Mouse (Mus musculus) heart, embryonic 14.5 days (tissue): ENCODE results near the gene Nt5c2. TPM values are rescaled to one million over a fixed set of nuclear protein-coding genes. Genes with fewer than 3 reads are reported as not detected.

Experiments used
- ATAC-seq: fragments of 200-750 bp; cut with Nextera tagmentation; 2 replicates; pipeline ENCODE4 v1.8.0; 2017; ENCODE audit warnings: low read depth, moderate TSS enrichment; ENCODE audit not compliant: insufficient number of reproducible peaks, insufficient read depth, low FRiP score
- H3K27ac ChIP-seq, 2 experiments: fragments of 200-500 bp in 1 of 2; fragments of 300-500 bp in 1 of 2; sonication (generic) in 1 of 2; replicated peaks in 1 of 2; 2 replicates each; pipeline ENCODE4 v1.5.1; 2012 to 2014; ENCODE audit warnings: low read depth in 2 of 2, low read length in 2 of 2, control low read depth in 1 of 2, mild to moderate bottlenecking in 1 of 2, mixed read lengths in 1 of 2; ENCODE audit not compliant: control insufficient read depth in 1 of 2, insufficient read depth in 1 of 2
- H3K27me3 ChIP-seq: fragments of 300-500 bp; sonication (generic); 2 replicates; pipeline ENCODE4 v1.6.1; 2014; ENCODE audit warnings: mild to moderate bottlenecking, low read length, control low read depth; ENCODE audit not compliant: control insufficient read depth, insufficient read depth
- H3K36me3 ChIP-seq: fragments of 300-500 bp; sonication (generic); 2 replicates; pipeline ENCODE4 v1.6.1; 2014; ENCODE audit warnings: mild to moderate bottlenecking, control low read depth, low read length, mixed read lengths; ENCODE audit not compliant: control insufficient read depth, insufficient read depth
- H3K4me1 ChIP-seq, 2 experiments: fragments of 200-500 bp in 1 of 2; fragments of 300-500 bp in 1 of 2; sonication (generic) in 1 of 2; 2 replicates each; pipeline ENCODE4 v1.6.1; 2012 to 2014; ENCODE audit warnings: low read length in 2 of 2, control low read depth in 1 of 2, mixed read lengths in 1 of 2; ENCODE audit not compliant: control insufficient read depth in 2 of 2, insufficient read depth in 2 of 2
- H3K4me2 ChIP-seq: fragments of 300-500 bp; sonication (generic); 2 replicates; pipeline ENCODE4 v1.6.1; 2014; ENCODE audit warnings: mild to moderate bottlenecking, low read length
- H3K4me3 ChIP-seq, 2 experiments: fragments of 200-500 bp in 1 of 2; fragments of 300-500 bp in 1 of 2; sonication (generic) in 1 of 2; 2 replicates each; pipeline ENCODE4 v1.5.1; 2012 to 2014; ENCODE audit warnings: low read length in 2 of 2, mild to moderate bottlenecking in 2 of 2, control low read depth in 1 of 2, low read depth in 1 of 2, moderate library complexity in 1 of 2; ENCODE audit not compliant: control insufficient read depth in 1 of 2, insufficient read depth in 1 of 2
- H3K9ac ChIP-seq: fragments of 300-500 bp; sonication (generic); 2 replicates; pipeline ENCODE4 v1.6.1; 2014; ENCODE audit warnings: mild to moderate bottlenecking, low read length
- H3K9me3 ChIP-seq: fragments of 300-500 bp; sonication (generic); 2 replicates; pipeline ENCODE4 v1.6.1; 2016; ENCODE audit warnings: low read length, control low read depth; ENCODE audit not compliant: control insufficient read depth
- WGBS: fragments of 180-500 bp; shearing (Covaris S2); extraction: QIAGEN DNeasy Blood & Tissue Kit; methylation state at CpG from one replicate; pipeline ENCODE4 v1.1.7; 2014; 5-methylcytosine and 5-hydroxymethylcytosine counted together
- polyA plus RNA-seq: library from polyadenylated mRNA; unstranded; fragments of >200 nt; fragmentation: Nextera tagmentation; extraction: Ambion mirVana; gene quantifications from 2 replicates; pipeline ENCODE4 v1.2.1, GENCODE M21; 2014

Gene Nt5c2
- 115 and 126 TPM in 2 replicates for polyA plus RNA-seq

GRCm38 (mm10) chr19:47014447-47015381 is at the start of gene Nt5c2, which contains the start of gene Ina:
Gene Nt5c2, minus strand, starts transcription at chr19:47015153.
Gene Ina, plus strand, starts transcription at chr19:47014698.
- H3K9ac ChIP-seq: no peak within 1 kb of the TSS
- WGBS: under 1% methylated on average over 117 of the region's 124 CpGs
- peak within 1 kb of the TSS; percentile 45 for H3K4me3 ChIP-seq
- no peaks in the 10 kb centered on the region for H3K9me3 ChIP-seq
- peak; percentile 54; the same call in 1 of the 2 replicates for ATAC-seq
- H3K4me1 ChIP-seq: peaks cover 2 to 19% of the 10 kb centered on the region in 2 experiments; a peak in 3 of 4 replicates
- H3K36me3 ChIP-seq: no peaks in the 10 kb centered on the region
- peaks cover 73% of the 10 kb centered on the region for H3K27me3 ChIP-seq
- peak within 1 kb of the TSS; percentile 77 for H3K4me2 ChIP-seq
- H3K27ac ChIP-seq: no peak within 1 kb of the TSS

GRCm38 (mm10) chr19:47057684-47058083 is 42.7 kb upstream of the Nt5c2 start:
- ATAC-seq: no peak
- no peak overlapping the region for H3K27ac ChIP-seq
- WGBS: 64% methylated on average over 1 of the region's 1 CpGs

GRCm38 (mm10) chr19:47053471-47053870 is 38.5 kb upstream of the Nt5c2 start:
- no peak for ATAC-seq
- WGBS: 88% methylated on average over 4 of the region's 4 CpGs
- no peaks in the 10 kb centered on the region for H3K9me3 ChIP-seq
- H3K4me2 ChIP-seq: no peak overlapping the region
- H3K36me3 ChIP-seq: no peaks in the 10 kb centered on the region
- no peak overlapping the region for H3K4me3 ChIP-seq
- H3K27ac ChIP-seq: no peak overlapping the region
- H3K4me1 ChIP-seq: peaks cover 4 to 10% of the 10 kb centered on the region in 2 experiments; a peak in 3 of 4 replicates
- no peaks in the 10 kb centered on the region for H3K27me3 ChIP-seq
- no peak overlapping the region for H3K9ac ChIP-seq

More at GRCm38 (mm10) chr19:47057684-47058083, 42.7 kb upstream of the Nt5c2 start:
- Histone ChIP-seq H3K4me1 (no peaks in the 10 kb centered on the region), H3K4me2 (no peak overlapping the region), H3K36me3 (no peaks in the 10 kb centered on the region), H3K27me3 (no peaks in the 10 kb centered on the region), H3K9me3 (no peaks in the 10 kb centered on the region), H3K9ac (no peak overlapping the region), H3K4me3 (no peak overlapping the region)

GRCm38 (mm10) chr19:47052927-47053326 is 38.0 kb upstream of the Nt5c2 start:
- ATAC-seq: no peak
- H3K9ac ChIP-seq: no peak overlapping the region
- H3K4me1 ChIP-seq: peaks cover 4 to 10% of the 10 kb centered on the region in 2 experiments; a peak in 3 of 4 replicates
- H3K27ac ChIP-seq: no peak overlapping the region
- no peak overlapping the region for H3K4me2 ChIP-seq
- 78% methylated on average over 4 of the region's 4 CpGs for WGBS
- no peak overlapping the region for H3K4me3 ChIP-seq
- peaks cover 4% of the 10 kb centered on the region for H3K36me3 ChIP-seq
- H3K9me3 ChIP-seq: no peaks in the 10 kb centered on the region
- H3K27me3 ChIP-seq: no peaks in the 10 kb centered on the region

GRCm38 (mm10) chr19:47050271-47051032 is 35.5 kb upstream of the Nt5c2 start, which contains the start of gene Pcgf6:
Gene Pcgf6, minus strand, starts transcription at chr19:47050906.
- peak within 1 kb of the TSS; percentile 93 to 95 for H3K4me3 ChIP-seq
- H3K27me3 ChIP-seq: no peaks in the 10 kb centered on the region
- H3K27ac ChIP-seq: peak within 1 kb of the TSS; percentile 75 to 81
- ATAC-seq: peak; percentile 71
- no peaks in the 10 kb centered on the region for H3K9me3 ChIP-seq
- under 1% methylated on average over 75 of the region's 75 CpGs for WGBS
- peaks cover 4 to 10% of the 10 kb centered on the region in 2 experiments; a peak in 3 of 4 replicates for H3K4me1 ChIP-seq
- peak within 1 kb of the TSS; percentile 82 for H3K4me2 ChIP-seq
- H3K36me3 ChIP-seq: peaks cover 28% of the 10 kb centered on the region
- H3K9ac ChIP-seq: peak within 1 kb of the TSS; percentile 88

- Histone ChIP-seq H3K4me2 (peak overlapping the region; percentile 82), H3K27ac (peak overlapping the region in 1 of 2 experiments; percentile 81; a peak in 1 of 4 replicates), H3K9ac (peak overlapping the region; percentile 88), H3K4me3 (peak overlapping the region; percentile 93 to 95), H3K9me3 (no peaks in the 10 kb centered on the region), H3K27me3 (no peaks in the 10 kb centered on the region), H3K36me3 (peaks cover 33% of the 10 kb centered on the region), H3K4me1 (peaks cover 4 to 10% of the 10 kb centered on the region in 2 experiments; a peak in 3 of 4 replicates)
- no peak for ATAC-seq
- WGBS: 7% methylated on average over 7 of the region's 7 CpGs
These were observed 34.9 kb upstream of the Nt5c2 start for GRCm38 (mm10) chr19:47049840-47050239.

GRCm38 (mm10) chr19:47049061-47049460 is 34.1 kb upstream of the Nt5c2 start:
- WGBS: 60% methylated on average over 4 of the region's 4 CpGs
- Histone ChIP-seq H3K27me3 (no peaks in the 10 kb centered on the region), H3K27ac (no peak overlapping the region), H3K4me3 (no peak overlapping the region), H3K9ac (peak overlapping the region; percentile 38; the same call in 1 of the 2 replicates), H3K4me1 (peaks cover 4 to 10% of the 10 kb centered on the region in 2 experiments; a peak in 3 of 4 replicates), H3K9me3 (no peaks in the 10 kb centered on the region), H3K36me3 (peaks cover 33% of the 10 kb centered on the region), H3K4me2 (peak overlapping the region; percentile 82)
- no peak for ATAC-seq
